Mouse (Mus musculus) liver, embryonic 14.5 days (tissue): Measurements from ENCODE around the gene Pdpk1. TPM values are rescaled to one million over a fixed set of nuclear protein-coding genes. Genes with fewer than 3 reads are reported as not detected.
A peak's percentile ranks its signal among the peaks of the same experiment; 100 is the strongest.

Experiments
- ATAC-seq: fragments of 200-750 bp; cut with Nextera tagmentation; 2 replicates; pipeline ENCODE4 v1.8.0; 2017; ENCODE audit warnings: moderate number of reproducible peaks, mild to moderate bottlenecking, moderate library complexity; ENCODE audit not compliant: insufficient read depth
- DNase-seq, 3 experiments: peaks; one replicate each; pipeline ENCODE4 v3.0.0-alpha.2; 2012 to 2013; ENCODE audit warnings: low read depth in 3 of 3, low spot score in 3 of 3
- H3K27ac ChIP-seq: fragments of 300-500 bp; sonication (generic); 2 replicates; pipeline ENCODE4 v1.5.1; 2014; ENCODE audit warnings: moderate library complexity, mild to moderate bottlenecking, control low read depth, inconsistent platforms
- H3K27me3 ChIP-seq: fragments of 300-500 bp; sonication (generic); 2 replicates; pipeline ENCODE4 v1.6.1; 2014; ENCODE audit warnings: mild to moderate bottlenecking, low read length, moderate library complexity; ENCODE audit not compliant: control insufficient read depth, insufficient read depth
- H3K36me3 ChIP-seq: fragments of 300-500 bp; sonication (generic); replicated peaks from 2 replicates; pipeline ENCODE4 v1.6.1; 2014; ENCODE audit warnings: low read depth; ENCODE audit not compliant: control insufficient read depth, insufficient read depth
- H3K4me1 ChIP-seq, 2 experiments: fragments of 200-500 bp in 1 of 2; fragments of 300-500 bp in 1 of 2; sonication (generic) in 1 of 2; replicated peaks; 2 replicates each; pipeline ENCODE4 v1.6.1; 2012 to 2014; ENCODE audit warnings: antibody characterized with exemption in 1 of 2, inconsistent platforms in 1 of 2, low read length in 1 of 2; ENCODE audit not compliant: control insufficient read depth in 2 of 2, insufficient read depth in 2 of 2
- H3K4me2 ChIP-seq: fragments of 300-500 bp; sonication (generic); 2 replicates; pipeline ENCODE4 v1.6.1; 2014; ENCODE audit warnings: low read depth, mild to moderate bottlenecking, control low read depth, moderate library complexity
- H3K4me3 ChIP-seq, 2 experiments: fragments of 200-500 bp in 1 of 2; fragments of 300-500 bp in 1 of 2; sonication (generic) in 1 of 2; 2 replicates each; pipeline ENCODE4 v1.5.1; 2012 to 2014; ENCODE audit warnings: low read depth in 2 of 2, low read length in 2 of 2, mild to moderate bottlenecking in 2 of 2, control low read depth in 1 of 2, inconsistent platforms in 1 of 2, moderate library complexity in 1 of 2; ENCODE audit not compliant: insufficient read depth in 1 of 2
- H3K9ac ChIP-seq: fragments of 300-500 bp; sonication (generic); replicated peaks from 2 replicates; pipeline ENCODE4 v1.6.1; 2014; ENCODE audit warnings: mild to moderate bottlenecking, control low read depth, moderate library complexity
- H3K9me3 ChIP-seq: fragments of 300-500 bp; sonication (generic); 2 replicates; pipeline ENCODE4 v1.6.1; 2016; ENCODE audit warnings: low read length, mixed read lengths; ENCODE audit not compliant: control insufficient read depth
- CTCF ChIP-seq: IDR thresholded peaks from 2 replicates; pipeline ENCODE4 v1.5.1; 2016; ENCODE audit warnings: antibody characterized with exemption, low read depth, control low read depth
- EP300 ChIP-seq: IDR thresholded peaks from 2 replicates; pipeline ENCODE4 v1.6.1; 2016; ENCODE audit warnings: antibody characterized with exemption, low read depth
- WGBS: fragments of 180-500 bp; shearing (Covaris S2); extraction: QIAGEN DNeasy Blood & Tissue Kit; methylation state at CpG from one replicate; pipeline ENCODE4 v1.1.7; 2014; ENCODE audit not compliant: insufficient replicate concordance; 5-methylcytosine and 5-hydroxymethylcytosine counted together
- polyA plus RNA-seq, 2 experiments: library from polyadenylated mRNA; depleted of rRNA in 1 of 2; stranded (reverse) in 1 of 2; unstranded in 1 of 2; fragments of >200 nt; fragmentation: Nextera tagmentation in 1 of 2; extraction: Ambion mirVana in 1 of 2; gene quantifications; 2 replicates each; pipeline versions ENCODE4 v1.2.1 to v1.2.3; 2012 to 2014

Pdpk1 gene
- polyA plus RNA-seq, 2 experiments: 9.7 to 24.5 TPM

DNA sequence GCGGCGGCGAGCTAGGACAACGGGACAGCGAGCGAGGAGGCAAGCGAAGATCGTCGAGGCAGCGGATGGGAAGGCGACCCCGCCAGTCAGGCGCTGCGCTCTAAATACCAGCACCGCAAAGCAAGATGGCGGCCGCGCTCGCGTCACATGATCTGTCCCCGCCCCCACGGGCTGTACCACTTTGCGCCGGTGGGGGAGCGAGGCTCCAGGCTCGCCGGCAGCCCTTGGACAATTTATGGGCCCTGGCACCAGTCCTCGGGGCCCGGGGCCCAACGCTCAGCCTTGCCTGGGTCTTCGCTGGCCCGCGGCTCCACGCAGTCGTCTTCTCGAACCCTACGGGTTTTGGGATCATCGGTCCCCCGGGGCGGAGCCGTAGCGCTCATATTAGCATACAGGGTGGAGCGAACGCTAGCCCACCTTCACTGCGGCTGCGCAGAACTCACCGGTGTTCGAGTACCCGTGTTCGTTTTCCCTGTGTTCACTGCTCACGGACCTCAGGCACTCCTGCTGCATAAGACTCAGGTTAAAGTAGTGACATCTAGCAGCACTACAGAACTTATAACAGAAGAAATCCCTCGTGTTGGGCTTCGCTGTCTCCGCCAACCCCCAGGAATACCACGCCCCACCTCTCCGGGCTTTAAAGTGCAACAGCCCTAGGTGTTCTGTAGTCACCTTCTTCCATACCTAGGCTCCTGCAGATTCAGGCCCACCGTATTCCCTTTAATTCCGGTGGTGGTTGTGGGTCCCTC lies 18.8 kb upstream of the Pdpk1 start, which contains the start of gene Atp6v0c:
Gene Atp6v0c, minus strand, starts transcription at position 386 of the 749 bp plus-strand sequence.
- H3K4me1 ChIP-seq: peaks cover 14 to 23% of the 10 kb centered on the region in 2 experiments

DNA sequence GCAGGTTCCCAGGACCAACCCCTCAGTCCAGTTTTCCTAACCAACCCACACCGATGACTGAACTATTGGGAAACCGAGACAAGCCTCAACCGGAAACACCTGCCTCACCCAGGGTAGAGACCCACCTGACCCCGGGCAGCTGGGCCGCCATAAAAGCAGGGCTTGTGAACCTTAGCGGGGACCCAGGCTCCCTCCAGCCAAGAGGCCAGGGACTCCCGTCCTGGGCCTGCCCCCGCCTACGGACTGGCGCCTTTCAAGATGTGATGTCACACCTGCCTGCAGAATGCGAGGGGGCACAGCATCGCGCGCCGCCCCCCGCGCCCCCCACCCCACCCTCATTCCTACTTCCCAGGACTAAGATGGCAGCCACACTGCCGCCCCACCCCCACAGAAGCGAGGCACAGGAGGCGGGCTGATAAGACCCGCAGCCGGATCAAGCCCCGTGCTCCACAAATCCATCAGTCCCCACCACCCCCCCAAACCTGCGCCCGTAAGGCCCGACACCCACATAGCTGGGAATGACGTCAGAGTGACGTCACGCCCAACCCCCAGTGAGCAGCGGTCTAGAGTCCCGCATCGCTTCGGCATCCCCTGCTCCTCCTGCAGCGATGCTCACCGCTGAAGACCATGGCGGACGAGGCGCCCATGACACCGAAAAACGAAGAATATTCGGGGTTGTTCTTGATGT lies 18.0 kb upstream of the Pdpk1 start:
- Histone ChIP-seq H3K9me3 (no peaks in the 10 kb centered on the region), H3K4me3 (peak overlapping the region; percentile 72 to 98), H3K4me2 (peak overlapping the region; percentile 82), H3K27ac (peak overlapping the region; percentile 85), H3K4me1 (peaks cover 14 to 23% of the 10 kb centered on the region in 2 experiments), H3K9ac (peak overlapping the region; percentile 92), H3K36me3 (peaks cover 14% of the 10 kb centered on the region), H3K27me3 (no peaks in the 10 kb centered on the region)
- no peak for TF ChIP-seq CTCF
- no peak for TF ChIP-seq EP300
- under 1% methylated on average over 41 of the region's 41 CpGs for WGBS
- peak; percentile 60 to 73 (median 64) for DNase-seq
- peak; percentile 57 for ATAC-seq

More for the DNA sequence above, 18.8 kb upstream of the Pdpk1 start, which contains the start of gene Atp6v0c:
- Histone ChIP-seq H3K9me3 (no peaks in the 10 kb centered on the region), H3K4me3 (peak within 1 kb of the TSS; percentile 72 to 98), H3K36me3 (peaks cover 14% of the 10 kb centered on the region), H3K27me3 (no peaks in the 10 kb centered on the region), H3K4me2 (peak within 1 kb of the TSS; percentile 82), H3K9ac (peak within 1 kb of the TSS; percentile 92), H3K27ac (peak within 1 kb of the TSS; percentile 85)
- peak; percentile 87 for ATAC-seq
- DNase-seq: peak; percentile 89 to 91 (median 90)
- TF ChIP-seq EP300 (peak; percentile 45), CTCF (peak; percentile 41)
- under 1% methylated on average over 58 of the region's 58 CpGs for WGBS

DNA sequence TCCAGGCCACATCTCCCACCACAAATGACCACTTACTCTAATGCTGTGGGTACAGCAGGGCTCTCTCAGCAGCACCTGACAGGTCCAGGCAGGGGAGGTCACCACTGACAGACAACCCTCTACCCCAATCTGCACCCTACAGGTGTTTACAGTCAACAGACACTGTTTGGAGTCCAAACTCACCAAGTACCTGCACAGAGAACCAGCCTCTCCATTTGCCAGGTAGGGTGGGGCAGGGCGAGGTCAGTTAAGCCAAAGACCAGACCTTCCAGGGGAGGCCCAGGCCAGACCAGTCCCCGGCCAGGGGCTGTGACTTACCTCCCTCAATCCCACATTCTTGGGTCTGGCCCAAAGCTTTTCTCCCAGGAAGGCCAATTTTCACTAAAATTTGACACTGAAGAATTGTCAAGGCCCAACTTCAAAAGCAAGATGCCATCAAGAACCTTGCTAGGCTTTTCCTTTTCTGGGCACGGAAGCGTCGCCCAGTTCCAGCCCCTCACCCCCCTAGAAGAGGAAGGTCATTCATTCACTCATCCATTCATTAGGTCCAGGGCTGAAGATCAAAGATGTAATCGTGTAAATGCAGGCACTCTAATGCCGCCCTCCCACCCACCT lies 17.3 kb upstream of the Pdpk1 start:
- Histone ChIP-seq H3K4me1 (peaks cover 14 to 23% of the 10 kb centered on the region in 2 experiments), H3K27me3 (no peaks in the 10 kb centered on the region), H3K4me3 (peak overlapping the region; percentile 72 to 98), H3K27ac (peak overlapping the region; percentile 85), H3K9me3 (no peaks in the 10 kb centered on the region), H3K36me3 (peaks cover 14% of the 10 kb centered on the region), H3K4me2 (peak overlapping the region; percentile 82), H3K9ac (peak overlapping the region; percentile 92)
- DNase-seq (no peak), ATAC-seq (no peak)
- 32% methylated on average over 7 of the region's 7 CpGs for WGBS
- no peak for TF ChIP-seq EP300
- no peak for TF ChIP-seq CTCF

DNA sequence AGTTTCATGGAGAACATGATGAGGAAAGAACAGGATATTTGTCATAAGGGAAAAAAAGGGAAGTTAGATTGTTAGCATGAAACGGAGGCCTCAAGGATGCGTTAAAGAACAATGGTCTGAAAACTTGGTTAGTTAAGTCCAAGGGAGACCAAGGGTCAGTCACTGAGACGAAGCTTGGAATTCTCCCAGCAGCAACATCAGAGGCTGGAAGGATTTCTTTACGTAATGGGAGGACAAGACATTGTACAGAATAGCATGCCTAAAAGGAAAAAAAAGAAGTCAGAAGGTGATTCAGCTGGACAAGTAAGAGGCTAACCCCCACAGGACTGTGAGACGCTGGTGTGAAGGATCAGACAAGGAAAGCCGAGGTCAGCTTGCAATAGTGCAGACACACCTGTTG lies 16.4 kb upstream of the Pdpk1 start:
- WGBS: 68% methylated on average over 6 of the region's 6 CpGs
- no peaks in the 10 kb centered on the region for H3K27me3 ChIP-seq
- peak overlapping the region; percentile 82; the same call in 1 of the 2 replicates for H3K4me2 ChIP-seq
- no peaks in the 10 kb centered on the region for H3K9me3 ChIP-seq
- no peak for ATAC-seq
- no peak overlapping the region for H3K27ac ChIP-seq
- no peak overlapping the region for H3K9ac ChIP-seq
- DNase-seq: no peak
- peaks cover 14% of the 10 kb centered on the region for H3K36me3 ChIP-seq
- no peak overlapping the region for H3K4me3 ChIP-seq
- TF ChIP-seq EP300 (no peak), CTCF (no peak)
- H3K4me1 ChIP-seq: peaks cover 20 to 31% of the 10 kb centered on the region in 2 experiments
